Mouse (Mus musculus) stomach, embryonic 16.5 days (tissue): ENCODE measurements at regions not wholly inside any gene's neighbourhood (a gene's known extent, or its start where the extent isn't known, plus 50 kb on each side); places are given as distances from the start of the nearest gene placed in this dataset.
A peak's percentile ranks its signal among the peaks of the same experiment; 100 is the strongest.

ENCODE experiments used
- ATAC-seq: fragments of 200-750 bp; cut with Nextera tagmentation; 2 replicates; pipeline ENCODE4 v1.8.0; 2017; ENCODE audit warnings: moderate number of reproducible peaks, moderate TSS enrichment; ENCODE audit not compliant: insufficient read depth, low FRiP score
- H3K27ac ChIP-seq: fragments of 300-500 bp; sonication (generic); 2 replicates; pipeline ENCODE4 v1.5.1; 2014; ENCODE audit warnings: low read length
- H3K27me3 ChIP-seq: fragments of 300-500 bp; sonication (generic); 2 replicates; pipeline ENCODE4 v1.6.1; 2014; ENCODE audit warnings: low read length, control low read depth, mixed read lengths; ENCODE audit not compliant: control insufficient read depth, insufficient read depth
- H3K36me3 ChIP-seq: fragments of 300-500 bp; sonication (generic); 2 replicates; pipeline ENCODE4 v1.6.1; 2014; ENCODE audit warnings: low read length; ENCODE audit not compliant: control insufficient read depth, insufficient read depth
- H3K4me1 ChIP-seq: fragments of 300-500 bp; sonication (generic); 2 replicates; pipeline ENCODE4 v1.6.1; 2014; ENCODE audit warnings: low read length, control low read depth, mixed read lengths; ENCODE audit not compliant: control insufficient read depth, insufficient read depth
- H3K4me2 ChIP-seq: fragments of 300-500 bp; sonication (generic); 2 replicates; pipeline ENCODE4 v1.6.1; 2014; ENCODE audit warnings: low read depth, low read length, mixed read lengths
- H3K4me3 ChIP-seq: fragments of 300-500 bp; sonication (generic); replicated peaks from 2 replicates; pipeline ENCODE4 v1.5.1; 2014; ENCODE audit warnings: mild to moderate bottlenecking, low read length
- H3K9ac ChIP-seq: fragments of 300-500 bp; sonication (generic); 2 replicates; pipeline ENCODE4 v1.6.1; 2014; ENCODE audit warnings: low read length
- H3K9me3 ChIP-seq: fragments of 300-500 bp; sonication (generic); replicated peaks from 2 replicates; pipeline ENCODE4 v1.6.1; 2016; ENCODE audit warnings: low read length, control low read depth; ENCODE audit not compliant: control insufficient read depth
- WGBS: fragments of 180-500 bp; shearing (Covaris S2); extraction: QIAGEN DNeasy Blood & Tissue Kit; methylation state at CpG from one replicate; pipeline ENCODE4 v1.1.7; 2014; 5-methylcytosine and 5-hydroxymethylcytosine counted together

DNA sequence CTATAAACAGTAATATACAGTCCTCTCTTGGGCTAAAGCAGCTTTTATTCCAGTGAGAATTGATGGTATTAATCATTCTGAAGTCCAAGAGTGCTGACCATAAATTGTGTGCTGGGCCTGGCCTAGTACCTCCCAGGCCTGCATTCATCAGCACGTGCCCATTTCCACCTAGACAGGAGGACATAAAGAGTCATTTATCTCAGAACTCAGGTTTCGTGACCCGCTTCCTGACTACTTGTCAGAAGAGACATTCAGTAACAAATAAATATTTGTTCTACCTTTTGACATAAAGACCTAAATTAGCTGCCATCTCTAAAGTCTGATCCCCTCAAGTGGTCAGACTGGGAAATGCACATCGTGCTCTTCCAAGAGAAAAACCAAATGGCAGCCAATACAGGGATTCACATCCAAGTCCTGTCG, 1522.6 kb downstream of the 4930444P10Rik start:
- Histone ChIP-seq H3K9ac (no peak overlapping the region), H3K9me3 (no peaks in the 10 kb centered on the region), H3K27ac (no peak overlapping the region), H3K4me1 (0 out of 2 replicates have a peak, but pooled peaks cover 4% of the 10 kb centered on the region), H3K27me3 (no peaks in the 10 kb centered on the region), H3K36me3 (no peaks in the 10 kb centered on the region), H3K4me2 (no peak overlapping the region), H3K4me3 (no peak overlapping the region)
- 0 out of 2 replicates have a peak, but pooled peaks have one; percentile 56 for ATAC-seq
- WGBS, result 14% methylated on average over 5 of the region's 5 CpGs

DNA sequence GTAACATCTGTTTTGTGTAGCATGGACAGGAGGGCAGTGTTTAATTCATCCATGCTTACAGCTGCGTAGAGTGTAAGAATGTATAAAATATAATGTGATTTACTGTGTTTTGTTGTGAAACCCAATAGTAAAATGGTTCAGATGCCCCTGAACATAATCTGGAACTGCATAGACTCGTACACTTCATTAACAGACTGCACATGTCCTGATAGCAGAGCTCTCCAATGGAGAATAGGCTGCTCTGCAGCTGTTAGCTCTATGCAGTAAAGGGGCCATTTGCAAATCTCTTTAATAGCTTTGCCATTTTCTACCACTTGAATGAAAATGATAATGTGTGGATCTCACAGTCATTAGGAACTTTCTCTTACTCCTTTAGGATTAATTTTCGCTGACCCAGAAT, 1523.0 kb downstream of the 4930444P10Rik start:
- no peak overlapping the region for H3K9ac ChIP-seq
- no peaks in the 10 kb centered on the region for H3K9me3 ChIP-seq
- H3K4me2 ChIP-seq, result no peak overlapping the region
- H3K4me3 ChIP-seq, result no peak overlapping the region
- WGBS, result 39% methylated on average over 3 of the region's 3 CpGs
- H3K4me1 ChIP-seq, result 0 out of 2 replicates have a peak, but pooled peaks cover 4% of the 10 kb centered on the region
- H3K36me3 ChIP-seq, result no peaks in the 10 kb centered on the region
- H3K27ac ChIP-seq, result no peak overlapping the region
- H3K27me3 ChIP-seq, result no peaks in the 10 kb centered on the region
- ATAC-seq, result no peak

DNA sequence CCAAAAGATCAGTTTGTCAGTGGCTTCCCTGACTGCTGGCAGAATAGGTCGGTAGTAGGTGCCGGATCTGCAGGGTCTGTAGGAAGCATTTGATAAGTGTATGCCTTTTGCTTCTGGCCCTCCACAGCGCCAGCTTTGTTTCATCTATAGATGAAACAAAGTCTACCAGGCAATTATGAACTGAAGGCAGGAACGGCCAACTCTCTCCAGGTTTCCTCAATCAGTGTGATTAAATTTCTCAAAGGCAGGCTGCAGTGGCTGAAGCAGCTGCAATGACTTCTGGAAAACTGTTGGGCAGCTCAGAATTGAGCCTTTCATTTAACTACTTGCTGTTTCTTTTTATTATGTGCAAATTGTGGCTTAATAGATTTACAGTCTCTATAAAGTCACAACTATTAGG, 1526.1 kb downstream of the 4930444P10Rik start:
- 0 out of 2 replicates have a peak, but pooled peaks cover 4% of the 10 kb centered on the region for H3K4me1 ChIP-seq
- no peaks in the 10 kb centered on the region for H3K27me3 ChIP-seq
- ATAC-seq, result no peak
- no peak overlapping the region for H3K4me2 ChIP-seq
- no peak overlapping the region for H3K27ac ChIP-seq
- H3K36me3 ChIP-seq, result no peaks in the 10 kb centered on the region
- 70% methylated on average over 4 of the region's 4 CpGs for WGBS
- no peak overlapping the region for H3K4me3 ChIP-seq
- no peak overlapping the region for H3K9ac ChIP-seq
- H3K9me3 ChIP-seq, result no peaks in the 10 kb centered on the region

DNA sequence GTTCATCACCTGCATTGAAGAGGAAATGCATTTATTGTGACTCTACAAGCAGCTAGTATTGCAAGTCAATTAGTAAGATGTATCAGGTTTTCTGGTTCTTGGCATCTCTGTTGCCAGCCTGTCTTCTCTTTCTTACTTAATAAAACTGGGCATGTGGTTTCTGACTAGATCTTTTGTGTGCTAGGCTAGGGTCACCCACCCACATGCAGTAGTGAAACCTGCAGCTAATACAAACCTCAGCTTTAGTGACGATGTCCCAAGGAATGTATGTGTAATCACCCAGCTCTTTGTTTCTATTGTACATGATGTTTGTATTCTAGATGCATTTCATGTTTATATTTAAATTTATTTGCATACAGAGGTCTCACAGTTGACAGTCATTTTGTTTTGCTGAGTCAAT, 1526.7 kb downstream of the 4930444P10Rik start:
- Histone ChIP-seq H3K9me3 (no peaks in the 10 kb centered on the region), H3K27me3 (no peaks in the 10 kb centered on the region), H3K9ac (no peak overlapping the region), H3K27ac (no peak overlapping the region), H3K4me3 (no peak overlapping the region), H3K4me1 (0 out of 2 replicates have a peak, but pooled peaks cover 4% of the 10 kb centered on the region), H3K4me2 (no peak overlapping the region), H3K36me3 (no peaks in the 10 kb centered on the region)
- no peak for ATAC-seq
- 58% methylated on average over 1 of the region's 1 CpGs for WGBS
